Mouse (Mus musculus) kidney, embryonic 15.5 days (tissue): Measurements from ENCODE around the gene Blmh. TPM values are rescaled to one million over a fixed set of nuclear protein-coding genes. Genes with fewer than 3 reads are reported as not detected.

Experiments used
- ATAC-seq: fragments of 200-750 bp; cut with Nextera tagmentation; replicated peaks from 2 replicates; pipeline ENCODE4 v1.8.0; 2017; ENCODE audit warnings: moderate TSS enrichment; ENCODE audit not compliant: low FRiP score
- H3K27ac ChIP-seq: fragments of 300-500 bp; sonication (generic); 2 replicates; pipeline ENCODE4 v1.5.1; 2015; ENCODE audit warnings: mild to moderate bottlenecking, inconsistent platforms
- H3K27me3 ChIP-seq: fragments of 300-500 bp; sonication (generic); 2 replicates; pipeline ENCODE4 v1.6.1; 2015; ENCODE audit warnings: inconsistent platforms
- H3K36me3 ChIP-seq: fragments of 300-500 bp; sonication (generic); 2 replicates; pipeline ENCODE4 v1.6.1; 2015; ENCODE audit warnings: inconsistent platforms
- H3K4me1 ChIP-seq: fragments of 300-500 bp; sonication (generic); 2 replicates; pipeline ENCODE4 v1.6.1; 2015; ENCODE audit warnings: inconsistent platforms
- H3K4me2 ChIP-seq: fragments of 300-500 bp; sonication (generic); 2 replicates; pipeline ENCODE4 v1.6.1; 2015; ENCODE audit warnings: moderate library complexity, mild to moderate bottlenecking, inconsistent platforms
- H3K4me3 ChIP-seq: fragments of 300-500 bp; sonication (generic); replicated peaks from 2 replicates; pipeline ENCODE4 v1.5.1; 2015; ENCODE audit warnings: mild to moderate bottlenecking, inconsistent platforms
- H3K9ac ChIP-seq: fragments of 300-500 bp; sonication (generic); 2 replicates; pipeline ENCODE4 v1.6.1; 2015; ENCODE audit warnings: mild to moderate bottlenecking, inconsistent platforms
- H3K9me3 ChIP-seq: fragments of 300-500 bp; sonication (generic); replicated peaks from 2 replicates; pipeline ENCODE4 v1.6.1; 2016; ENCODE audit warnings: inconsistent platforms
- WGBS: fragments of 180-500 bp; shearing (Covaris S2); methylation state at CpG from one replicate; pipeline ENCODE4 v1.1.7; 2015; ENCODE audit warnings: mixed read lengths; 5-methylcytosine and 5-hydroxymethylcytosine counted together
- polyA plus RNA-seq: library from polyadenylated mRNA; unstranded; fragments of >200 nt; fragmentation: Nextera tagmentation; extraction: Ambion mirVana; gene quantifications from 2 replicates; pipeline ENCODE4 v1.2.1, GENCODE M21; 2015

Gene Blmh
- polyA plus RNA-seq, 1 experiment from 2014 or later = 176 TPM

GRCm38 (mm10) chr11:76898751-76899150 lies 25.9 kb upstream of the Blmh start:
- 79% methylated on average over 3 of the region's 3 CpGs for WGBS
- no peak overlapping the region for H3K4me3 ChIP-seq
- H3K27ac ChIP-seq = peak overlapping the region; percentile 48; the same call in 1 of the 2 replicates
- no peaks in the 10 kb centered on the region for H3K9me3 ChIP-seq
- H3K4me1 ChIP-seq = peaks cover 45% of the 10 kb centered on the region
- H3K27me3 ChIP-seq = no peaks in the 10 kb centered on the region
- no peak for ATAC-seq
- no peaks in the 10 kb centered on the region for H3K36me3 ChIP-seq
- no peak overlapping the region for H3K4me2 ChIP-seq
- H3K9ac ChIP-seq = no peak overlapping the region

GRCm38 (mm10) chr11:76899758-76900738 lies 24.6 kb upstream of the Blmh start:
- Histone ChIP-seq H3K9ac (no peak overlapping the region), H3K36me3 (no peaks in the 10 kb centered on the region), H3K9me3 (no peaks in the 10 kb centered on the region), H3K27me3 (no peaks in the 10 kb centered on the region), H3K4me2 (no peak overlapping the region), H3K4me1 (peaks cover 36% of the 10 kb centered on the region), H3K4me3 (no peak overlapping the region), H3K27ac (no peak overlapping the region)
- WGBS = 66% methylated on average over 5 of the region's 5 CpGs
- no peak for ATAC-seq

GRCm38 (mm10) chr11:76901579-76902361 lies 22.8 kb upstream of the Blmh start, which contains the start of gene Tmigd1:
Gene Tmigd1 (plus strand): TSS chr11:76902159.
- ATAC-seq = no peak
- Histone ChIP-seq H3K9me3 (no peaks in the 10 kb centered on the region), H3K36me3 (no peaks in the 10 kb centered on the region), H3K4me3 (no peak within 1 kb of the TSS), H3K27me3 (no peaks in the 10 kb centered on the region), H3K9ac (no peak within 1 kb of the TSS), H3K27ac (no peak within 1 kb of the TSS), H3K4me2 (no peak within 1 kb of the TSS), H3K4me1 (peaks cover 22% of the 10 kb centered on the region)
- 71% methylated on average over 7 of the region's 7 CpGs for WGBS

GRCm38 (mm10) chr11:76904340-76904739 lies 20.3 kb upstream of the Blmh start:
- Histone ChIP-seq H3K27me3 (no peaks in the 10 kb centered on the region), H3K4me2 (no peak overlapping the region), H3K36me3 (no peaks in the 10 kb centered on the region), H3K9me3 (no peaks in the 10 kb centered on the region), H3K4me3 (no peak overlapping the region), H3K27ac (no peak overlapping the region), H3K4me1 (0 out of 2 replicates have a peak, but pooled peaks cover 3% of the 10 kb centered on the region), H3K9ac (no peak overlapping the region)
- ATAC-seq = no peak
- 68% methylated on average over 2 of the region's 2 CpGs for WGBS

GRCm38 (mm10) chr11:76908651-76909050 lies 16.0 kb upstream of the Blmh start:
- Histone ChIP-seq H3K4me1 (peaks cover 34% of the 10 kb centered on the region), H3K9ac (no peak overlapping the region), H3K27me3 (no peaks in the 10 kb centered on the region), H3K4me3 (no peak overlapping the region), H3K27ac (no peak overlapping the region), H3K36me3 (no peaks in the 10 kb centered on the region), H3K4me2 (no peak overlapping the region), H3K9me3 (no peaks in the 10 kb centered on the region)
- 81% methylated on average over 7 of the region's 7 CpGs for WGBS
- no peak for ATAC-seq

- Histone ChIP-seq H3K4me1 (peaks cover 44% of the 10 kb centered on the region), H3K4me3 (no peak overlapping the region), H3K36me3 (no peaks in the 10 kb centered on the region), H3K9me3 (no peaks in the 10 kb centered on the region), H3K27ac (peak overlapping the region; percentile 83), H3K27me3 (no peaks in the 10 kb centered on the region), H3K9ac (no peak overlapping the region), H3K4me2 (no peak overlapping the region)
- peak; percentile 87 for ATAC-seq
- WGBS = 34% methylated on average over 3 of the region's 3 CpGs
These were observed 13.1 kb upstream of the Blmh start for GRCm38 (mm10) chr11:76911325-76912054.

GRCm38 (mm10) chr11:76912055-76912395 lies 12.6 kb upstream of the Blmh start:
- no peak for ATAC-seq
- Histone ChIP-seq H3K9ac (no peak overlapping the region), H3K27me3 (no peaks in the 10 kb centered on the region), H3K36me3 (no peaks in the 10 kb centered on the region), H3K4me1 (peaks cover 49% of the 10 kb centered on the region), H3K4me3 (no peak overlapping the region), H3K27ac (peak overlapping the region; percentile 83), H3K4me2 (no peak overlapping the region), H3K9me3 (no peaks in the 10 kb centered on the region)
- 26% methylated on average over 7 of the region's 7 CpGs for WGBS

- Histone ChIP-seq H3K4me1 (peaks cover 56% of the 10 kb centered on the region), H3K9me3 (no peaks in the 10 kb centered on the region), H3K9ac (no peak overlapping the region), H3K36me3 (no peaks in the 10 kb centered on the region), H3K4me3 (no peak overlapping the region), H3K4me2 (no peak overlapping the region), H3K27ac (no peak overlapping the region), H3K27me3 (no peaks in the 10 kb centered on the region)
- no peak for ATAC-seq
- WGBS = 64% methylated on average over 7 of the region's 7 CpGs
These were observed 10.2 kb upstream of the Blmh start for GRCm38 (mm10) chr11:76914366-76914765.

GRCm38 (mm10) chr11:76916539-76917229 lies 7.9 kb upstream of the Blmh start:
- Histone ChIP-seq H3K4me2 (peak overlapping the region; percentile 48), H3K4me1 (peaks cover 42% of the 10 kb centered on the region), H3K27me3 (no peaks in the 10 kb centered on the region), H3K9ac (no peak overlapping the region), H3K36me3 (no peaks in the 10 kb centered on the region), H3K27ac (peak overlapping the region; percentile 58), H3K4me3 (peak overlapping the region; percentile 20; the same call in 1 of the 2 replicates), H3K9me3 (no peaks in the 10 kb centered on the region)
- ATAC-seq = peak; percentile 68
- WGBS = 11% methylated on average over 13 of the region's 13 CpGs

- no peak overlapping the region for H3K9ac ChIP-seq
- peak overlapping the region; percentile 48 for H3K4me2 ChIP-seq
- peak overlapping the region; percentile 58 for H3K27ac ChIP-seq
- no peaks in the 10 kb centered on the region for H3K9me3 ChIP-seq
- H3K4me3 ChIP-seq = peak overlapping the region; percentile 20; the same call in 1 of the 2 replicates
- 0 out of 2 replicates have a peak, but pooled peaks have one; percentile 50 for ATAC-seq
- WGBS = 35% methylated on average over 3 of the region's 3 CpGs
- H3K36me3 ChIP-seq = no peaks in the 10 kb centered on the region
- peaks cover 37% of the 10 kb centered on the region for H3K4me1 ChIP-seq
- no peaks in the 10 kb centered on the region for H3K27me3 ChIP-seq
These were observed 7.4 kb upstream of the Blmh start for GRCm38 (mm10) chr11:76917230-76917548.

- no peak for ATAC-seq
- Histone ChIP-seq H3K27ac (no peak overlapping the region), H3K27me3 (no peaks in the 10 kb centered on the region), H3K4me1 (peaks cover 22% of the 10 kb centered on the region), H3K9me3 (no peaks in the 10 kb centered on the region), H3K4me3 (no peak overlapping the region), H3K36me3 (no peaks in the 10 kb centered on the region), H3K4me2 (no peak overlapping the region), H3K9ac (no peak overlapping the region)
- 59% methylated on average over 1 of the region's 1 CpGs for WGBS
These were observed 4.0 kb upstream of the Blmh start for GRCm38 (mm10) chr11:76920607-76921006.
